Mouse (Mus musculus) olfactory bulb, adult 2 months (tissue): ENCODE data around the gene Wipf1.

ENCODE experiments used
- CTCF ChIP-seq: fragments of 200-500 bp; IDR thresholded peaks from 2 replicates; pipeline ENCODE4 v1.5.1; 2012; ENCODE audit warnings: low read depth, mild to moderate bottlenecking, low read length, moderate library complexity; ENCODE audit not compliant: insufficient read depth
- POLR2A ChIP-seq: fragments of 200-500 bp; IDR thresholded peaks from 2 replicates; pipeline ENCODE4 v1.6.1; 2012; ENCODE audit warnings: mild to moderate bottlenecking, low read depth, low read length, moderate library complexity; ENCODE audit not compliant: insufficient read depth

GRCm38 (mm10) chr2:73563690-73564089 is 34.2 kb upstream of the Wipf1 start:
- no peak for TF ChIP-seq POLR2A
- no peak for TF ChIP-seq CTCF
